Mouse (Mus musculus) embryonic fibroblast, embryonic 13.5 days (primary cell): ENCODE results near the gene Utp14b.

Experiments
- CTCF ChIP-seq: IDR thresholded peaks from 2 replicates; pipeline ENCODE4 v1.5.1; 2011; ENCODE audit warnings: mild to moderate bottlenecking, control low read depth, low read length, moderate library complexity, borderline replicate concordance; ENCODE audit not compliant: insufficient read depth
- POLR2A ChIP-seq: IDR thresholded peaks from 2 replicates; pipeline ENCODE4 v1.6.1; 2011; ENCODE audit warnings: low read depth, mild to moderate bottlenecking, control low read depth, low read length, moderate library complexity

GRCm38 (mm10) chr1:78702282-78702963 is 44.6 kb downstream of the Utp14b start:
- TF ChIP-seq POLR2A (no peak), CTCF (no peak)
